Mouse (Mus musculus): ENCODE measurements around the gene Alad. TPM values are rescaled to one million over a fixed set of nuclear protein-coding genes. Genes with fewer than 3 reads are reported as not detected.
"Not testable (repeated sequence)": the region's sequence is repeated elsewhere in the genome, so short reads cannot be mapped to it uniquely, and the experiment has no call there.

The Alad gene
- polyA plus RNA-seq, 1 experiment from 2014 or later: 75.9 TPM

DNA sequence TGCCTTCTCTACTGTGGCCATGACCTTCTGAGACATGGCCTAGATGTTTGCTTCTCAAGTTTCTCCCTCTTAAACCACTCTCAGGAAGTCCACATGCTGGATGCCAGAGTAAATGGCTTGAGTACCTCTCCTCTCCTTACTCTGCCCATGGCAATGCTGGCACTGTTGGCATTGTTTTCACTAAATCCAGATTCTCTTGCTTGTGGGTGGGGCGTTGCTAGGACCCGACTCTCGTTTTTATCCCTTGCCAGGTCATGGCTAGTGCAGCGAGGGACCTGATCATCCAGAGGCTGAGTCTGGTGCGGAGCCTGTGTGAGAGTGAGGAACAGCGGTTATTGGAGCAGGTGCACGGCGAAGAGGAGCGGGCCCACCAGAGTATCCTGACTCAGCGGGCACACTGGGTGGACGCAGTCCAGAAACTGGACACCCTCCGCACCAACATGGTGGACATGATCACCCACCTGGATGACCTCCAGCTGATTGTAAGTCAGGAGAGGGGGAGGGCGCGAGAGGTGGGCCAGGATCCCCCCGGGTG is 33.5 kb downstream of the Alad start:
- no peak overlapping the region for H3K9ac ChIP-seq (replicated peaks)
- no peaks in the 10 kb centered on the region for H3K4me1 ChIP-seq (replicated peaks)
- H3K4me2 ChIP-seq: no peak overlapping the region
- no peak overlapping the region for H3K27ac ChIP-seq
- WGBS: 91% methylated on average over 15 of the region's 15 CpGs
- no peaks in the 10 kb centered on the region for H3K9me3 ChIP-seq
- no peak for ATAC-seq (ENCODE audit: insufficient number of reproducible peaks, insufficient read depth, low FRiP score, low TSS enrichment, low read depth)
- H3K36me3 ChIP-seq: no peaks in the 10 kb centered on the region
- no peak overlapping the region for H3K4me3 ChIP-seq (replicated peaks)
- H3K27me3 ChIP-seq: peaks cover 14% of the 10 kb centered on the region

DNA sequence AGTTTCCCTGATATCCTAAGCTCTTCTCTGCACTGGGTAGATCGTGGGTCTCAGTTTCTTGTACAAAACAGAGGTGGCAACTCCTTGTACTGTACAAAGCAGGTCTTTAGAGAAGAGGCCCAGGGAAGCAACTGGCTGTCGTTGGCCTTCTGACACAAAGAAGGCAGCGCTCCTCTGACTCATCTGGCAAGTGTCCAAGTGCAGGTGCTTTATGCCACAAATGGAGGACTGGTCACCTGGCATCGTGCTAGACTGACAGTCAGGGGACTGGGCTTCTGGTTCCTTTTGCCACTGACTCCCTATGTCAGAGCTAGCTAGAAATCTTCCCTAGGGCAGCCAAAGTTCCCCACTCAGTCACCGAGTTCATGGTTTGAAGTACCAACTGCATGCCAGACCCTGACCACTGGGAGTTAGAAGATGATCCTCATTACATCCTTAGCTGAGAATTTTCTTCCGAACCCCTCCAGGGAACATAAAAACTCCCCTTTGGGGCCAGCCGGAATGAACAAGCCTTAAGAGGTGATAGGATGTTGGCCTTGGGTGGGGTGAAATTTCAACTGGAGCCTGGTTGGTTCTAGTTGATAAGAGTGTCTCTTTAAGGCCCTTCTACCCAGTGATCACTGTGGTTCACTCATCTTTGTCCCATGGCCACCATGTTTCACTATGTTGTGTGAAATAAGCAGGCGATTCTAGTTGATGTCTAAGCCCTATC is 34.1 kb downstream of the Alad start:
- no peak overlapping the region for H3K4me3 ChIP-seq (replicated peaks)
- H3K36me3 ChIP-seq: no peaks in the 10 kb centered on the region
- no peak overlapping the region for H3K27ac ChIP-seq
- H3K27me3 ChIP-seq: peaks cover 20% of the 10 kb centered on the region
- H3K4me1 ChIP-seq (replicated peaks): 0 out of 2 replicates have a peak, but pooled peaks cover 2% of the 10 kb centered on the region
- H3K4me2 ChIP-seq: no peak overlapping the region
- H3K9ac ChIP-seq (replicated peaks): no peak overlapping the region
- ATAC-seq (ENCODE audit: insufficient number of reproducible peaks, insufficient read depth, low FRiP score, low TSS enrichment, low read depth): no peak
- 86% methylated on average over 8 of the region's 8 CpGs for WGBS
- no peaks in the 10 kb centered on the region for H3K9me3 ChIP-seq

DNA sequence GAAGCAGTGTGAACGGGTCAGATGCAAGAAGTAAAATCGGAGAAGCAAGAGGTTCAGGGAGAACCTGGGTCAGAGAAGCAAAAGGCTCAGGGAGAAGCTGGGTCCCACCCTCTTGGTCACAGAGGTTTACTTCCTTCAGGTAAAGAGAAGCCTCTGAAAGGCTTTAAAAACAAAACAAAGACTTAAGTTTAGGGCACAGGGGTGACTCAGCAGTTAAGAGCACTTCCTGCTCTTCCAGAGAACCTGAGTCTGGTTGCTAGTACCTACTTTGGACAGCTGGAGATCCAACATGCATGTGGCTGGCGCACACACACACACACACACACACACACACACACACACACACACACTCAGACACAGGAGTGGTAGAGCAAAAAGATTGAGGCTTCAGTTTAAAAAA is 34.8 kb downstream of the Alad start:
- H3K27me3 ChIP-seq: peaks cover 27% of the 10 kb centered on the region
- H3K9me3 ChIP-seq: no peaks in the 10 kb centered on the region
- WGBS: 70% methylated on average over 3 of the region's 3 CpGs
- no peak overlapping the region for H3K4me3 ChIP-seq (replicated peaks)
- no peak overlapping the region for H3K4me2 ChIP-seq
- H3K4me1 ChIP-seq (replicated peaks): peaks cover 4% of the 10 kb centered on the region
- H3K9ac ChIP-seq (replicated peaks): no peak overlapping the region
- H3K36me3 ChIP-seq: no peaks in the 10 kb centered on the region
- H3K27ac ChIP-seq: no peak overlapping the region
- ATAC-seq (ENCODE audit: insufficient number of reproducible peaks, insufficient read depth, low FRiP score, low TSS enrichment, low read depth): no peak

DNA sequence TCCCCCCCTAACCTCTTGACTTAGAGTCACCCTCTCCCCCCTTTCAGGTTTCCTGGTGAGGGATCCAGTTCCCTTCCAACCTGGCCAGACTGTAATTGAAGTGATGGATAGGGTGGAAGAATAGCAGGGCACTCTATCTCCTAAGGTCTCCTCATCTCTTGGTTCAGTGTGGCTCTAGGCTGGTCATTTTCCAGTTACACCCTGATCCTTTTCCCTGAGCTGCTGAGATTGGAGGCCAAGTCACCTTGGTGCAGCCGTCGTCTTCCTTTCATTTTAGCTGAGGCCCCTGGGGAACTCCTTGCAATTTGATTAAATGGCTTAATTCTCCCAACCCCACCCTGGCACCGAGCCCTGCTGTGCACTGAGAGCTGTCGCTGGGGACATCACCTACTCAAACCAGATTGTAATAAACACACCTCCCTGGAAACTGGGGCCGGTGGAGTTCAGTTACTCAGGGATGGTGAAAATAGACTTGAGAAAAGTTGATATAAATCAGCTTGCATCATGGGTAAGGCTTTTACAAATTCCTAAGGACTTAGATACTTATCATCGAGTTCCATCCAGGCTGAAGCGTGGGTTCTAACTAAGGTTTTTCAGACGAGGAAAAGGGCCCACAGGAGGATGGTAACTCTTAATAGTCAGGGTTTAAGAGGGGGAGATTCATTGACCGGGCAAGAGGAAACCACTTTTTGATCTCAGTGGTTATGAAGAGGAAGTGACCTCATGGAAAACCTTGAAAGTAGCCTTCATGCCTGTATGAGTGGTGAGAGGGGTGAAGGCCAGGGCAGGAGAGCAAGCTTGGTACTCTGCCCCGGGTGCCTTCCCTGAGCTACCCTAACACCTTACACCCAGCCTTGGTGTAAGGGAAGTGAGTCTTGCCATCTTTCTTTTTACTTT is 38.8 kb downstream of the Alad start:
- Histone ChIP-seq H3K4me3 (replicated peaks) (no peak overlapping the region), H3K4me2 (peak overlapping the region; percentile 83; the same call in 1 of the 2 replicates), H3K36me3 (no peaks in the 10 kb centered on the region), H3K27me3 (peaks cover 42% of the 10 kb centered on the region), H3K4me1 (replicated peaks) (peaks cover 12% of the 10 kb centered on the region), H3K27ac (no peak overlapping the region), H3K9me3 (no peaks in the 10 kb centered on the region), H3K9ac (replicated peaks) (no peak overlapping the region)
- 53% methylated on average over 10 of the region's 10 CpGs for WGBS
- ATAC-seq (ENCODE audit: insufficient number of reproducible peaks, insufficient read depth, low FRiP score, low TSS enrichment, low read depth): no peak

DNA sequence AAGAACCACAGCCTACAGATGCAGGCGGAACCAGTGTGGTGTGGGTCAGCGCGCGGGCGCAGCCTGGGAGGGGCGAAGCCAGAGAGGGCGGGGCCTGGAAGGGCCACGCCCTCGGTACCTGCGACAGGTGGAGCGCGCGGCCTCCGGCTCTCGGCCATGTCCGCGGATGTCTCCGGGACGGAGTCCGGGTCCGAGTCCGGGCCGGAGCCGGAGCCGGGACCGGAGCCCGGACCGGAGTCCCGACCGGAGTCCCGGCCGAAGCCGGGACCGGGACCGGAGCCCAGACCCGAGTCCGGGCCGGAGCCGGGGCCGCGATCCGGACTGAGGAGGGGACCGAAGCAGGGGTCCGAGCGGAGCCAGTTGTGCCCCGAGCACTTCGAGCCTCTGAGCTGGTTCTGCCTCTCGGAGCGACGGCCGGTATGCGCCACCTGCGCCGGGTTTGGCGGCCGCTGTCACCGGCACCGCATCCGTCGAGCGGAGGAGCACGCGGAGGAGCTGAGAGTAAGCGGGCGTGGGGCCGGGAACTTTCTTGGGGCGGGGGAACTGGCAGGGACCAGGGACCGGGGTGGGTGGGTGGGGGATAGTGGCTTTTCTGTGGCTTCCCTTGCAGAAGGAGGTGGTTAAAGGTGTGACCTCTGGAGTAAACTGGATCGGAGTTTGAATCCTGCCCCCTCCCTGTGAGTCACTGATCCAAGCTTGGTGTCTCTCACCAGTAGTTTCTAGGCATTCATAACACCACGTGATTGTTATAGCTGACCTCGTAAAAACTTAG is 39.6 kb downstream of the Alad start, which contains the start of gene Bspry:
TSS of gene Bspry (plus strand) at position 117 of the 772 bp plus-strand sequence.
- ATAC-seq (ENCODE audit: insufficient number of reproducible peaks, insufficient read depth, low FRiP score, low TSS enrichment, low read depth): peak; percentile 42; the same call in 1 of the 2 replicates
- peak within 1 kb of the TSS; percentile 34; the same call in 1 of the 2 replicates for H3K9ac ChIP-seq (replicated peaks)
- peak within 1 kb of the TSS; percentile 48 for H3K4me3 ChIP-seq (replicated peaks)
- peaks cover 42% of the 10 kb centered on the region for H3K27me3 ChIP-seq
- H3K9me3 ChIP-seq: no peaks in the 10 kb centered on the region
- H3K4me1 ChIP-seq (replicated peaks): peaks cover 12% of the 10 kb centered on the region
- H3K27ac ChIP-seq: no peak within 1 kb of the TSS
- peak within 1 kb of the TSS; percentile 83 for H3K4me2 ChIP-seq
- 2% methylated on average over 69 of the region's 71 CpGs for WGBS
- no peaks in the 10 kb centered on the region for H3K36me3 ChIP-seq

DNA sequence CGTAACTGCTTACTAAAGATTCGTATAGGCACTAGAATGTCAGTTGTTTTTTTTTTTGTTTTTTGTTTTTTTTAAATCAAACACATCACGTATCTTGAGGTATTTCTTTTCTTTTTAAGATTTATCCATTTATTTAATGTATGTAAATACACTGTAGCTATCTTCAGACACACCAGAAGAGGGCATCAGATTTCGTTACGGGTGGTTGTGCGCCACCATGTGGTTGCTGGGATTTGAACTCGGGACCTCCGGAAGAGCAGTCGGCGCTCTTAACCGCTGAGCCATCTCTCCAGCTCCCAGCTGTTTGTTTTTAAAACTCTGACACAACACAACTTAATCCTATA is 40.2 kb downstream of the Alad start:
- not testable (repeated sequence) for H3K9ac ChIP-seq (replicated peaks); H3K27ac ChIP-seq; H3K36me3 ChIP-seq; H3K9me3 ChIP-seq; ATAC-seq (ENCODE audit: insufficient number of reproducible peaks, insufficient read depth, low FRiP score, low TSS enrichment, low read depth)
- Histone ChIP-seq H3K4me2 (peak overlapping the region; percentile 83), H3K27me3 (peaks cover 42% of the 10 kb centered on the region), H3K4me1 (replicated peaks) (peaks cover 12% of the 10 kb centered on the region), H3K4me3 (replicated peaks) (peak overlapping the region; percentile 48)
- 14% methylated on average over 11 of the region's 11 CpGs for WGBS

DNA sequence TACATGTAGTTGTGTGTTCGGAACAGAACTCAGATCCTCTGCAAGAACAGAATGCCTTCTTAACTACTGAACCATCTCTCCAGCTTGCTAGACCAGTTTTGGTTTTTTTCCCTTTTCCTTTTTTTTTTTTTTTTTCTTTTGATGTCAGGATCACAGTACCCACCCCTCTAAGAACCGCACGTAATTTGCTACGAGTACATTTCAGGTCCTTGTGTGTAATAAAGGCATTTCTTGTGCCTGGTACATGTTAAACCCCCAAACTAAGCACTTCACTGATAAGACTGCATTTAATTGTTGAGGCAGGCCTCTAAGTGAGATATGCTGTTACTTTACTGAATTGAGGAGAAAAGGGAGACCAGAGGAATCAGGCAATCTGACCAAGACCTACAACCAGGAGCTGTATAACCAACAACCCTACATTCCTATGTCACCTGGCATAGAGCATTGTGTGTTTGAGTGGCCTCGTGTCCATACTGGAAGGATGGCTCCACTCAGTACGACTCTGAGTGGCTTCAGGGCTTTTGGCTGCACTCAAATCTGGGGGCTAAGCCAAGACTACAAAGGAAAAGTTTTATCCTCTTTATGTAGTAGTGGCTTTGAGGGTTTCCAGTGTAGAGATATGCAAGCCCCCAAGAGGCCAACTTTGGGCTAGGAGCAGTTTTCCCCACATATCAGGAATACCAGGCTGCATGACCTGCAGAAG is 42.0 kb downstream of the Alad start:
- Histone ChIP-seq H3K27ac (no peak overlapping the region), H3K9ac (replicated peaks) (no peak overlapping the region), H3K4me3 (replicated peaks) (no peak overlapping the region), H3K27me3 (peaks cover 42% of the 10 kb centered on the region), H3K36me3 (no peaks in the 10 kb centered on the region), H3K4me2 (no peak overlapping the region), H3K4me1 (replicated peaks) (peaks cover 12% of the 10 kb centered on the region), H3K9me3 (no peaks in the 10 kb centered on the region)
- ATAC-seq (ENCODE audit: insufficient number of reproducible peaks, insufficient read depth, low FRiP score, low TSS enrichment, low read depth): no peak
- WGBS: 80% methylated on average over 6 of the region's 6 CpGs

DNA sequence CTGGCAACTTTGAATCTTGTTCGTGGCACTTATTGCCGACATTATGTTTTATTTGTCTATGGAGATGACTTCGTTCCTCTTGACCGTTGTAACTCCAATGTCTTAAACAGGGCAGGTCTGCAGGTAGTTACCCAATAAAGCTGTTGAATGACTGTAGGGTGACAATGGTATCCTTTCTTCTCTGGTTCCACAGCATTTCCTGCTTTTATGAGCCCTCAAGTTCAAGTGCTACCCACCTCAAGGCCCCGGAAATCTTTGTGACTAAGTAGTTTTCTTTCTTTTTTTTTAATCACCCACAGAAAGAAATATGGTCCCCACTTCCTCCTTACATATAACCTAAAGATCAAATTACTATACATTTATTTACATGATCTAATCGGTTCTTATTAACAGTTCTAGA is 43.9 kb downstream of the Alad start:
- ATAC-seq (ENCODE audit: insufficient number of reproducible peaks, insufficient read depth, low FRiP score, low TSS enrichment, low read depth): no peak
- Histone ChIP-seq H3K9ac (replicated peaks) (no peak overlapping the region), H3K36me3 (no peaks in the 10 kb centered on the region), H3K9me3 (no peaks in the 10 kb centered on the region), H3K27me3 (peaks cover 23% of the 10 kb centered on the region), H3K4me1 (replicated peaks) (peaks cover 11% of the 10 kb centered on the region), H3K4me3 (replicated peaks) (no peak overlapping the region), H3K4me2 (no peak overlapping the region), H3K27ac (no peak overlapping the region)
- 83% methylated on average over 6 of the region's 6 CpGs for WGBS

DNA sequence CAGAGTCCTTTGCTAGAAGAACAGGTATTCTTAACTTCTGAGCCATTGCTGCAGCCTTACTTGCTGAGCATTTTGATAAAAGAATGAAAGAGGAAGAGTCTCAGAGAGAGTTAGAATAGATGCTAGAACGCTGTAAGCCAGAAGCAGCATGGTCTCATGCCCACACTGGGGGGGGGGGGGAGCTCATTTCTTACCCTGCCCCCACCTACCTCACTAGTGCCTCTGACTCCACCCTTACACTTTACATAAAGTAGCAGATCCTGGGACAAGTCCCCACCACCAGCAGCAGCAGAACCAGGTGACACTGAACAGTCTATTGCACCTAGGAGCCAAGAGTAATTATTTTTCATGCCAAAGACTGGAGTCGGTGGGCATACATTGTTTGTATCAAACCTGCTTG is 44.6 kb downstream of the Alad start:
- no peak overlapping the region for H3K4me3 ChIP-seq (replicated peaks)
- H3K27ac ChIP-seq: no peak overlapping the region
- no peaks in the 10 kb centered on the region for H3K36me3 ChIP-seq
- peaks cover 10% of the 10 kb centered on the region for H3K4me1 ChIP-seq (replicated peaks)
- no peak for ATAC-seq (ENCODE audit: insufficient number of reproducible peaks, insufficient read depth, low FRiP score, low TSS enrichment, low read depth)
- no peak overlapping the region for H3K4me2 ChIP-seq
- no peaks in the 10 kb centered on the region for H3K9me3 ChIP-seq
- no peak overlapping the region for H3K9ac ChIP-seq (replicated peaks)
- H3K27me3 ChIP-seq: peaks cover 17% of the 10 kb centered on the region
- 89% methylated on average over 2 of the region's 2 CpGs for WGBS

DNA sequence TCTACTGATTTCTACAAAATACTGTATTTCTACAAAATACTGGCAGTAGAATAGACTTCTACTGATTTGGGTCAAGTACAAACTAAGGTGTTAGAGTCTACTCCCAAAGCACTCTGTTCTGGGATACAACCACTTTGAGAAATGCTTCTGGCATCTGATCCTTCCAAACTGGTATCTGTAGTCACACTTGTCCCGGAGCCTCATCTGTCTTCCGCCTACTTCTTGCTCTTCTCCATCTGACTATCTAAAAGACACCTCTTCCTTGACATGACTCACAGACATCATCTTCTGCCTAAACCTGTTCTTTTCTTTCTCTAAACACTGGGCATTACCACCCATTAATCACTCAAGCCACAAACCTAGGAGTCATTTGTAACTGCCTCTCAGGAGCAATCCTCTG is 47.6 kb downstream of the Alad start:
- Histone ChIP-seq H3K9me3 (no peaks in the 10 kb centered on the region), H3K27ac (no peak overlapping the region), H3K4me2 (no peak overlapping the region), H3K36me3 (no peaks in the 10 kb centered on the region), H3K27me3 (no peaks in the 10 kb centered on the region; the same call in 1 of the 2 replicates), H3K4me1 (replicated peaks) (no peaks in the 10 kb centered on the region), H3K4me3 (replicated peaks) (no peak overlapping the region), H3K9ac (replicated peaks) (no peak overlapping the region)
- 90% methylated on average over 2 of the region's 2 CpGs for WGBS
- no peak for ATAC-seq (ENCODE audit: insufficient number of reproducible peaks, insufficient read depth, low FRiP score, low TSS enrichment, low read depth)
